Mouse (Mus musculus): ENCODE measurements around the gene Thrb. TPM values are rescaled to one million over a fixed set of nuclear protein-coding genes. Genes with fewer than 3 reads are reported as not detected.

The Thrb gene
- 10 to 100 TPM; 66.6 to 80.8 (median 72.4) TPM for total RNA-seq (2022)

DNA sequence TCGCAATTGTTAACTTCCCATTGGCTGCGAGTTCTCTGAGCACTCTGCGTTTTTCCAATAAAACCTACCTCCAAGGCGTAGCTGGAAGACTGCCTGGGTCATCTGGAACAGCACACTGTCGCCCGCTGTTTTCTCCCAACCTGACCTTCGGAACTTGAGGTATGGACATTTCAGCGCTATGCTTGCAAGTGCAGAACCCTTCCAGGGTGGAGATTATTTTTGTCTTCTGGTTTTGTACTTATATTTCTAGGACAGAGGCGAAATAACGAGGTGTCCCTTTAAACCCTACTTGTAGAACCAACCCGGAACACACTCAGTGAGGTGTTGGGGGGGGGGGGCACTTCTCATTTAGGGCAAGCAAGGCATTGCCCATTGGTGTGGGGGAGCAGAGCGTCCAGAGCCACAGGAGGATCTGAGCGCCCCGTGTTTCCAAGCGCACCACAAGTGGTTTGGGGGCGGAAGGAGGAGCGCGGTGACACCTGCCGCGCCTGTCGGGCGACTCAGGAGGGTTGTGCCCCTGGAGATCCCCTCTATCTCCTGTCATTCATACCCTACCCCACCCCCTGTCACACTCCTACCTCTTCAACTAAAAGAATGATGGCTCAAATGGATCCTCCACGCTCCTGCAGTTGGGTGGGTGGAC lies at the start of gene Thrb:
Gene Thrb, plus strand, starts transcription at position 576 of the 643 bp plus-strand sequence.
- DNase-seq (ENCODE audit: low spot score in 2 of 2) = peak in 1 of 2 experiments; percentile 30

DNA sequence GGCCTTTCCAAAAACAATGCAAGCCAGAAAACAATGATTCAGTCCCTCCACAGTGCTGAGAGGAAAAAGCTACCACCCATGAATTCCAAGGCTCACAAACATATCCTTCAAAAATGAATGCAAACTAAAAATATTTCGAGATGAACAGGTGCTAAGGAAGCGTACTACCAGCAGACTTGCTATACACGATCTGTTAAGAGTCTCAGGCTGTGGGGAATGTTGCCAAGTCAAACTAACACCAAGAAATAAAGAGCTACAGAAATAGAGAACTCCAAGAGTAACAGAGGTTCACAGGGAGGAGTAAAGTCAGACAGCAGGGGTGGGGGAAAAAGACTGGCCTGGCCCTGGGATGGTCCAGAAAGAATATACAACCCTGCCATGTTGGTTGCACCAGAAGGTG lies 38.4 kb upstream of the Thrb start:
- DNase-seq (ENCODE audit: low spot score in 2 of 2) = peak in 1 of 2 experiments; percentile 62

DNA sequence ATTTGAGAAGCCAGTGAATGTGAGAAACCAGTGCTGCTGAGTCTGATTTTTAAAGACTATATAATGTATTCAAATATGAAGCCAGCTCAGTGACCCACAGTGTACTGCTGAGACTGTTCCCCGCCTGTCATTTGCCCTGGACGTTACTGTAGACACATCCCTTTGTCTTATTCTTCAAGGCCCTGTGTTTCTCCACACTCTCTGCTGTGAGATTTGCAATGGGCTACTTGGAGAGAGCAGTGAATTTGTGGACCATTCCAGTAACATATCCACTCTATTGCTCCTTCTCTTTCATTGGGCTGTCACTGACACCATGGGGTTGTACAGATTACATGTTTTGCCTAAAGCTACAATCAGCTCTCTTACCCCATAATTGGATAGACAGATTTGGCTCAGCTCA lies 36.1 kb upstream of the Thrb start:
- DNase-seq (ENCODE audit: low spot score in 2 of 2) = no peak

DNA sequence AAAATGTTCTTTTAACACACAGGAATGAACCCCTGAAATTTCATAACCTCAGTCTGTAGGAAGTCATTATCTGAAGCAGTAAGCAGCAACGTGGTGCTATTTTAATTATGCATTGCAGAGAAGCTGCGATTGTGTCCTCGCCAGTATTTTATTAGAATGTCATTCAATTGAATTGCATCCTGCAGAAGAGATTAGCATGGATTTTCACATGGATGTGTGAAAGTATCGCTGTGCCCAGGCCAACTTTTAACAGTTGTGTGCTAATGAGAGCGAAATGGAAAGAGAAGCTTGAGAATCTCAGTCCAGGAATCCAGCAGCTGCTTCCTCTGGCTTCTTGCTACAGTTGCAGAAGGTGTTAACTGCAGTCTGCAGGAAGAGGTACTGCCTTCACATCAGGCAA lies 30.8 kb upstream of the Thrb start:
- DNase-seq (ENCODE audit: low spot score in 2 of 2) = no peak

DNA sequence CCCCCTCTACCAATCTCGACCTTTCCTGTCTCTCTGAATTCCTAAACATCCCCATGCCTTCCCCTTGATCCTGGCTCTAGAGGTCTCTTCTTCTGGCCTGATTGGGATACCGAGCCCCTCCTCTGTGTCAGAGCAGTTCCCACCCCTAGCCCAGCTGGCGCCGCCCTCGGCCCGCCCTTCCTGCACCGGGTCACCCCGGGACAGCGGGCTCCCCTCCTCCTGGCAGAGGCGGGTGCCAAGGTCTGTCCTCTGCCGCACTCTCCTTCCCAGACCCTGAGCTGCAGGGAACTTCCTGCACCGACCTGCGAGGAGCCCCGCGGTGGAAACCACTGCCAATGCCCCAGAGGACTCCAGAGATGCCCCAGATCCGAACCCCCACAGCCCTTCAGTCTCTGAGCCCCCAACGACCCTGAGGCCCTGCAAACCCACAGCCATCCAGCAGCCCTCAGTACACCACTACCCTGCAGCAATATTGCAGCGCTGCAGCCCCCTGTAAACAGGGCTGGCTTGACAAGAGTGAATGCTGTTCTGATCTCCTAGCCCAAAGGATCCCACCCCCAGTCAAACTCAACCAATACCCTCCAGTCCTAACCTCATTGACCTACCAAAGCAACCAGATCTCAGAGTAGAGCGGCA lies 27.1 kb upstream of the Thrb start:
- peak in 1 of 2 experiments; percentile 16 for DNase-seq (ENCODE audit: low spot score in 2 of 2)

DNA sequence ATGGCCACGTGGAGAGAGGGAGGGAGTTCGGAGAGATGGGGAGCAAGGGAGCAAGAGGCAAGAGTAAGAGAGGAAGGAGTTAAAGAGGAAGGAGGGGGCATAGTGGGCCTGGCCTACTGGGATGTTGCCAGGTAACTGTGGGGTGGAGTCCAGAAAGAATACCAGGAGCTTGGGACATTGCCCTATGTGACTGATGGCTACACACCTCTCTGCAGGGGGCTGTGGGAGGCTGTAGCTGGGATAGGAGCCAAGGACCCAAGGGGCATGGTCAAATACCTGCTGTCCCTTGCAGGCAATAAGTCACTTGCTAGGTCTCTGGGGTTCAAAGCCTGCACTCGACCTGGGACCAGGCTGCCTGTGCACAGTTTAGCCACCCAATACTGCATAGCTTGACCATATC lies 23.1 kb upstream of the Thrb start:
- DNase-seq (ENCODE audit: low spot score in 2 of 2) = no peak

DNA sequence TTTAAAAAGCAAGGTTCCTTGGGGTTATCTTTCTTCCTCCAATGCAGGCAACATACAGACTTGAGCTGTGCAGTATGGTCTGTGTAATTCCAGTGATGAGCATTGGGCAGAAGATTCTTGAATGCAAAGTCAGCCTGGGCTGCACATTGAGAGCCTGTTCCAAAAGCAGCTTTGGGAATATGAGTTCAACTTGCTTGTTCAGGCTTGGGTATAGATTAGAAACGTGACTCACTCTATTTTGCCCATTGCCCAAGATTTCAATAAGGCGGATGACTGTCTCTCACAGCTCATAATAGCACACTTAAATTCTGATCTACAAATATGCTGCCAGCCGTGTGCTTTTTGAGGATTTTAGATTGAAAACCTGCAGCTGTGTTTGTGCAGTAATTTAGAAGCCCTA lies 18.3 kb upstream of the Thrb start:
- DNase-seq (ENCODE audit: low spot score in 2 of 2) = peak in 1 of 2 experiments; percentile 23

DNA sequence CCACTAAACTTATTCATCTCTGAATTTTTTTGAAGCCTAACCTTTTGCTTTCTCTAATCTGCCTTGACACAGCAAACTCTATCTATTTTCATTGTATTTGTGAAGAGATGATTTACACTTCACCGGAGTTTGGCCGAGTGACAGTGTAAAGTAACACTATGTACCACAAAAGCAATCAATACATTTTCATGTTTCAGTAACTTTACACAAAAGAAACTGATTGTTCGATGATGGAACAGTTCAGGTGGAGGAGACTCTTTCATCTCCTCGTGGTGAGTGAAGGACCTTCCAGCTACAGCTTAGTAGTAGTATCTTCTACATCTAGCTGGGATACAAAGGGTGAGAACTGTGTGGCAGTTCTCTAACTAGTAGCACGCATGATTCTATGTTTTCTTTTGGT lies 5.0 kb upstream of the Thrb start:
- DNase-seq (ENCODE audit: low spot score in 2 of 2) = no peak

DNA sequence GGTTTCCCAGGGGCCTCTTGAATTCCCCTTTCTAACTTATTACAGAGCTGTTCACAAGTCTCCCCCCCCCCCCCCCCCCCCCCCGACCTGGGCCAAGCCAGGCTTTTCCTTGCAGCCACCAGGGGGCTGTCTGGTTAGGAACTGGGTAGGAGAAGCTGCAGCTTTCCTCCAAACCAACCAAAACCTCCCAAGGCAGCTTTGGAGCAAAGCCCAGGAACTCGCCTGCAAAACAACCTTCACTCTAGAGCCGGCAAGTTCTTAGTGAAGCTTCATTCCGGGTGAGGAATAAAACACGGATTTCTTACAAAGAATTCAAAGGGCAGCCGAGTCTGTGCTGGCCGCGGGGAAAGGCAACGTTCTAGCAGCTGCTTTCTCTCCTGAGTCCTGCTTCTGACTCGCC lies 1.0 kb upstream of the Thrb start:
- peak; percentile 64 to 83 for DNase-seq (ENCODE audit: low spot score in 2 of 2)

DNA sequence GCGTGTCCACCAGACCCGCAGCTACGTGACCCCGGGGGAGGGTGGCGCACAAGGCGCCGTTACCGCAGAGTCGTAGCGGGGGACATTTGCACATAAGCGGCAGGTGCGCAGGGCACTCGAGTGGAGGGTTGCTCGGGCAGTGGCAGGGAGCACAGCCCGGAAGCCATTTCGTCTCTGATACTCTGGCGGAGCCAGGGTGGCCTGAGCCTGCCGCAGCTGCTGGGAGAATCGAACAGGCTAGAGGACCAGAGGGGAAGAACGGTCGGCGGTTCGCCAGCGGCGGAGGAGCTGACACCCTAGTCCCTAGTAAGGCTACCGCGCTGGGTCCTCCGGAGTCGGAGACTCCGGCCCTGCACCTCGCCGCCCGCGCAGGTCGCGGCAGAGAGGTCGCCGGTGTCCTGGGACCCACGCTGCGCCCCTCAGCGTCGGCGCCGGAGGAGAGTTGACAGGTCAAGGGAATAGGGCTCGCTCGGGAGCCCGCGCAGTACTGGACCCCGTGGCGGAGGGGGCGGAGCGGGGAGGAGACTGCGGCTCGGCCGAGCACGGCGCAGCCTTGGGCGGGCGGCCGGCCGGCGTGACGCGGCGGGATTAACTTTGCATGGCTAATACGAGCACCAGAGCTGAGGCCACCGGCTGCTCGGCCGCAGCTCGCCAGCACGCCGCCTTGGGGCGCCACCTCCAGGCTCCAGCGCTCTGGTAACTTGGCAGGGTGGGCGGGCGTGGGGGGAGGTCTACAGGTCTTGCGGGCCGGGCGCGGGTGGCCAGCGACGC lies 453 bp downstream of the Thrb start:
- DNase-seq (ENCODE audit: low spot score in 2 of 2) = peak; percentile 67 to 76

DNA sequence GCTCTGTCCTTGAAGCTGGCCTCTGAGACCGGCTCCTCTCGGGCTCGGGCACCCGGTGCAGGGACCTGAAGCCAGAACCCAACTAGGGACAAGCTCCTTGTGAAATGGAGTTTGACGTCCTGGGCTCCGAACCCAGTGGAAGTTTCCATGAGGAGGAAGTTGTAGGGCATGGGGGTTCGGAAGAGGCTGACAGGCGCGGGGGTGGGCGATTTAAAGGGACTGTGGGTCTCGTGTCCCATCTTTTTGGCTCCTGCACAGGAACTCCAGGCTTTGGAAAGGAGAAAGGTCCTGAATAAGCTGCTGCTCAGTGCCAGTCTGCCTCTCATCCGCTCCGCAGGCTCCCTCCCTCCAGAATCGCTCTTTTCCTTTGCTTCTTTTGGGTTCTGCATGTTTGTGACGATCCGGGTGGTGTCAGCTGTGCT lies 1.1 kb downstream of the Thrb start:
- DNase-seq (ENCODE audit: low spot score in 2 of 2) = peak; percentile 58 to 66

DNA sequence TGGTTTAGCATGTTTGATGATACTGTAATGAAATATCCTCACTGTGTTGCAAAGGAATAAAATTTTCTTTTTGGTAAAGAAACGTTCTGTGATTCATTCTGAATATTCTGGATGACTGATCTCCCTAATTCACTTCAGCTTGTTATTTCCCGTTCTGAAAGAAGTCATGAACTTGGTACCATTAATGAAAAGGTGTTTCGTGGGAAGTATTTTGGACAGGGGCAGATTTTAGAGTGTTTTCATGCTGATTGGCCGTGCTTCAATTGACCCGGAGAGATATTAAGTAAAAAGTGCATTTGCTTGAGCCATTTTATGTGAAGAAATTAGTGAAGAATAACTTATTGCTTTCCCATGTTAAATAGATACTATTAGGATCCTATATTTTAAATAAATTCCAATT lies 2.0 kb downstream of the Thrb start:
- DNase-seq (ENCODE audit: low spot score in 2 of 2) = no peak

DNA sequence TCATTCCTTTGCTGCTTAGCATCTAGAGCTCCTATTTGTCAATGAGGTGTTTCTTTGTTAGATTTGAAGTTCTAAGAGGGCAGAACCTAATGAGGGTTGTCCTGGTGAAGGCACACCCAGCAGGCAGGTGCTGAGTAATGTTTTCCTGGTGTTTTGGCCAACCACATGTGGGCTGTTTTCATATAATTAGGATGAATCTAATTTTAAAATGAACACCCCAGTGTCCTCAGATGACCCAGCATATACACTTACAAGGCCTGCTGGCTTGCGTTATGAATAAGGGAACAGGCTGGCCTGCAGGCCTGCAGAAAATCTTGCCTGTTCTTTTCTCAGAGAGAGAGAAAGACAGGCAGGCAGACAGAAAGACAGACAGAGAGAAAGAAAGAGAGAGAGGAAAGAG lies 14.3 kb downstream of the Thrb start:
- no peak for DNase-seq (ENCODE audit: low spot score in 2 of 2)

DNA sequence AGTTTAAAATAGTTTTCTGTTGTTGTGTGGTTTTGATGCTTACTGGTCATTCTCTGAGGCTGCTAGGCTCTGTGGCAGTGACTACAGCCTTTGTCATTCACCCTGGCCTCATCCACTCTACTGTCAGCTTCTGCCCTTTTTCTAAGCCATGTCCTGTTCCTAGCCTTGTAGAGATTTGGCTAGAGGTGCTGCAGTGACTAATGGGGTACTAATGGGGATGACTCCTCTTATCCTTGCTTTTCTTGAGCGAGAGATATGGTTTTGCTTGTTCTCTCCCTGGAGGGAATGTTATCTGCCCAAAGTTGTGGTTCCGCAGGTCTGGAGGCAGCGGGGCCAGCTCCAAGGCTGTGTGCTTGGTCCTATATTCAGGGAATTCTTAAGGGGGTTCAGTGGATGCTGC lies 15.2 kb downstream of the Thrb start:
- no peak for DNase-seq (ENCODE audit: low spot score in 2 of 2)

DNA sequence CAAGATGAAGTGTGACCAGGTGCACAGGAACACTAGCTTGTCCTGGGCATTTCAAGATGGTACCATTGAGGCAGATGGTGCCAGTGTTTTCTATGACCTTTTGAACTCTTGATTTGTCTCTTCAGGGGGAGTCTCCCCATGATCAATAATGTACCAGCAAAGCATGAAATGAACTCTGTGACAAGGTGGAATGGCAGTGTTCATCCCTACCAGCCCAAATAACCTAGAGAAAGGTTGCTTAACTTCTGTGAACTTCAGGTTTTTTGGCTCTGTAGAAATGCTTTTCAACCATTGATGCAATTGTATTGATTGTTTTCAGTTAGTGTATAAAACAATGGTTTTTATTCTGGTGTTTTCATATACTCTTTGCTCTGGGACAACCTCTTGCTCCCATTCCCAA lies 21.4 kb downstream of the Thrb start:
- DNase-seq (ENCODE audit: low spot score in 2 of 2) = no peak

DNA sequence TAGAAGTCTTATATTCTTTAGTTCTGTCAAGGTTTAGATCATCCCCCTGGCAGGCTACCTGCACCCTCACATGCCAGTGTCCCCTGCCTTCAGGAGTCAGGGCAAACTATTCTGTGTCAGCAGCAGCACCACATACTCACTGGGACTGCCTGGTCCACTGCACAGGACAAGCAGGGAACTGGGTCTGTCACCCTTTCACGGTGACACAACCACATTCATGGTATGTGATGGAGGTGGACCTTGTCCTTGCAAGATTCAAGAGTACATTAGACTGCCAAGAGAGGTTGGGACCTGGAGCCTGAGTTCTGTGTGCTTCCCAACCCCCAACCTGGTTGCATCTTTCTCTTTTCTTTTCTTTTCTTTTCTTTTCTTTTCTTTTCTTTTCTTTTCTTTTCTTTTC lies 24.8 kb downstream of the Thrb start:
- no peak for DNase-seq (ENCODE audit: low spot score in 2 of 2)

DNA sequence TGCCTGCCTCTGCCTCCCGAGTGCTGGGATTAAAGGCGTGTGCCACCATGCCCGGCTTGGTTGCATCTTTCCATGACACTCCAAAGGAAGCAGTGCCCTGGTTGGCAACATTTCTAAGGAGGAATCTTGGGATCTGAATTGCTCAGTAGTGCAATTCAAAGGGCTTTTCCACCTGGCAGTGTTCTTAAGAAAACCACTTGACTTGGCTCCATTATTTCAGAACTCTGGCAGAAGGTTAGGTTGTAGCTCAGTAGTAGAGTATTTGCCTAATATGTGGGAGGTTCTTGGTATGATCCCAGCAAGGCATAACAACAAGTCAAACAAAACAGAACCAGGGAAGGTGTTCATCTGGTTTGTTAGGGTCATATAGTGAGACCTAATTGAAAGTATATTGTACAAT lies 25.4 kb downstream of the Thrb start:
- no peak for DNase-seq (ENCODE audit: low spot score in 2 of 2)

DNA sequence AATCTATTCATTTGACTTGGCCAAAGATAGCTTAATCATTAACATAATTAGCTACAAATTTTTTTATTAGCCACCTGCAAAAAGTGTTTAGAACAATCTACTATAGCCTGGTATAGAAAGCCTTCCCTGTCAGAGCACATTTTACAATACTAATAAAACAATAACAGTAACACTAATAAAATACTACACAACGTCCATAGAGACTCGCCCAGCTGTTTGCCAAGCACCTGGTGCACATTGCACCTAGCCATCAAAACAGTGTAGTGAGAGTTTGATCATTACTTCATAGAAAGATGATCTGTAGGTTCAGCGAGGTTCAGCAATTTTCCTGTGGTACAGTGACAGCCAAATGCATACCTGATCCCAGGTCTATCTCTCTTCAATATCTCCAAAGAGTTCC lies 26.9 kb downstream of the Thrb start:
- DNase-seq (ENCODE audit: low spot score in 2 of 2) = no peak

DNA sequence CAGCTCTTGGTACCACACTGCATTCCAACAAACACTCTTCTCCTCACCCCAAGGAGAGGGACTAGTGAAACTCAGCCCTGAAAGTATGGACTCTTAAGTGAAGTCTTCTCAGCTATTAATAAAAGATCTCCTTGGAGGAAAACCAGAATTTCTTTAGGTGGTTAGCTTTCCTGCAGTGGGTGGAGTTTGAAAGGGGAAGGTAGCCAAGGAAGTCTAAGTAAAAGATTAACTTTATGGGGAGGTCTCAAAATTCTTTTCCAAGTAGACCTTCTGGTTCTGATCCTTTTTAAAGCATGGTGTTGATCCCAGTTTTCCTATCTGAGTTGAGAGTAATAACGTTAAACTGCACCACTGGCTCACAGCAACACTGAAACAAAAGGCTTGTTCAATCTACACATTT lies 31.2 kb downstream of the Thrb start:
- DNase-seq (ENCODE audit: low spot score in 2 of 2) = no peak

DNA sequence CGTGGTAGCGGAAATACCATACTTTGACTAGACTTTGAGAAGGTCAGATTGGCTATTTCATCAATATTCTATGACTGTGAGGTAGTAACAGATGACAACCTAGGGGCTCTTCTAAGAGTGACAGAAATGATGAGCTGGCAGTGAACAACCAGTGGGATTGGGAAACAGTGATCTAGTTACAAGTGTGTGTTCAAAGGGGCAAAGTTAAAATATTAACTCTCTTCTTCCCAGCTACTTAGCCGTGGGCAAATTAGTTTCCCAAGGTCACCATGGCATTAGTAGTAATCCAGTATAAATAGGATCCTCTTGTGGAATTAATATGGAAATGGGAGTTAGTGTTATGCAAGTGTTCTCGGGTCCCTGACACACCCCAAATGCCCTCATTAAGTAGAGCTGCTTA lies 35.5 kb downstream of the Thrb start:
- no peak for DNase-seq (ENCODE audit: low spot score in 2 of 2)

DNA sequence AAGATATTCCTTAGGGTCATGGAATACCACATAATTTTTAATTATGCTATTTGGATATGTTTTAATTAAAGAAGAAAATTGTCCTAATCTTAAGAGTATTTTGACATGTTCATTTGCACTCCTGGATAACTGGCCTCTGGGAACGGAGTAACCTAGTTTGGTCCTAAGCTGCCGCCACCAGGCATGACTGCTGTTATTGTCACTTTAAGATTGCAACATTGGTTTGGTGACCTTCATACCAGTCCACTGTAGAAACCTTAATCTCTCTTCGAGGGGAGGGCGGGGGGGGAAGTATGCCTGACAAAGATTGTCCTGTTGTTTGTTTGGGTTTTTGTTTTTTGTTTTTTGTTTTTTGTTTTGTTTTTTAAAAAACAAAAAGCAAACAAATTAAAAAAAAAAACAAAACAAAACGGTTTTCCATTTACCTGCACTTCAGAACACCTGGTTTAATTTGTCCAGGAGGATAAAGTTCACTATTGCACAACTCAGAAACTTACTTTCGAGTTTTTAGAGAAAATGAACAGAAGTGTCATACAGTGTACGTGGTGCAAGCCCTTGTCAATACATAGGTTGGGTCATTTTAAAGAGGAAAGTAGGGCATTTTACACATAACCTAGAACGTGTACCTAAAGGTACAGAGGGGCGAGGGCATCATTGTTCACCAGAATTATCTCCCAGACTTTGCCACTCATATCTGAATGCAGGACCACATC lies 38.0 kb downstream of the Thrb start:
- no peak for DNase-seq (ENCODE audit: low spot score in 2 of 2)

DNA sequence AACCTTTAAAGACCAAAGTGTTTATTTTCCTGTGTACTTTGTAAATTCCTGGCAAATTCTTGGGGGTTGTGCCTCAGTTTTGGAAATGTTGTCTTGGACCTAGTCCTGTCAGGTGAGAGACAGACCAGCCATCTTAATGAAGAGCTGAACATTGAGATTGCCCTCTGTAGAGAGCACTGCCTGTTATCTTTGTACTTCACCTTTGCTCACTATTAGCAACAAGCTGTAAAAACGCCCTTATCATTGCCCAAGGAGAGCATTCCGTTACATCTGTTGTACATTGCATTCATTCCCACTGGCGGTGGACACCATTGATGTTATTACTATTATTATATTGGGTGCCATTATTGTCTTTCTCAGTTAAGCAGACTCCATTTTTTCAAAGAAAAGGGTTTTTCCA lies 40.2 kb downstream of the Thrb start:
- DNase-seq (ENCODE audit: low spot score in 2 of 2) = no peak
